Mouse (Mus musculus): ENCODE measurements around the gene Npl. TPM values are rescaled to one million over a fixed set of nuclear protein-coding genes. Genes with fewer than 3 reads are reported as not detected.

Gene Npl
- total RNA-seq (2021): 11.3 and 12.7 TPM in 2 replicates
- long read RNA-seq, partial matches to known transcripts: 0 of 5 reads
- long read RNA-seq, other reads (novel, unspliced or antisense): 1 of 5 reads

DNA sequence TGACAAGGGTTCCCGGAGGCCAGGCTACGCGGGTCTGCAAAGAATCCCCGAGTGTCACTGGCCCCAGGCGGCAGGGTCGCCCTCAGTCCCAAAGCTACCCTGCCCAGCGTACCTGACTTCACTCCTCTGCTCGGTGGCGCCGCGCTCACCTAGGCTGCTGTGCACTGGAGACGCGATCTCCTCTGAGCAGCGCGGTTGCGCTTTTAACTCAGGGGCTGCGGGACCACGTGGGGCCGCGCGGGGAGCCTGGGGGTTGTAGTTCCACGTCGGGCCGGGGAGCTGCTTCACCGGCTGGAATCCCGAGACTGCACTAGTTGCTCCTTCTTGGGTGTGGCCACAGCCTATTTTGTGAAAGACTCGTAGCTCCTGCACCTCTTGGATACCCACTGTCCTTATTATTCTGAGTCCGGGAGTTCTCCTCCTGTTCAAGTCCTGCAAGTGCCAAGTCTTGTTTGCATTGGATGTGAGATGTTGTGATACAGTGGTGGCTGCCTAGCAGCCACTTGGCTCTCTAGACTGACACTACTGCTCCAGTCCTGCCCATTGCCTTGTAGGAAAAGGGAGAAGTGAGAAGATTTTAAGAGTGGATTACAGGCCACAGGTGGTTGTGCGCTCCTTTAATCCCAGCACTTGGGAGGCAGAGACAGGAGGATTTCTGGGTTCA is at the start of gene Npl:
TSS of gene Npl (minus strand) at position 510 of the 664 bp plus-strand sequence.
- peak; percentile 80 for DNase-seq

GRCm38 (mm10) chr1:153599302-153600045 is 49.6 kb upstream of the Npl start:
- no peak for DNase-seq

GRCm38 (mm10) chr1:153598773-153599172 is 48.9 kb upstream of the Npl start:
- no peak for DNase-seq

GRCm38 (mm10) chr1:153593678-153594077 is 43.8 kb upstream of the Npl start:
- DNase-seq: no peak

- no peak for DNase-seq
These were observed 40.4 kb upstream of the Npl start for GRCm38 (mm10) chr1:153590176-153590734.

GRCm38 (mm10) chr1:153587956-153588355 is 38.1 kb upstream of the Npl start:
- no peak for DNase-seq

GRCm38 (mm10) chr1:153586826-153587225 is 37.0 kb upstream of the Npl start:
- DNase-seq: no peak

GRCm38 (mm10) chr1:153585752-153586151 is 35.9 kb upstream of the Npl start:
- DNase-seq: no peak

DNA sequence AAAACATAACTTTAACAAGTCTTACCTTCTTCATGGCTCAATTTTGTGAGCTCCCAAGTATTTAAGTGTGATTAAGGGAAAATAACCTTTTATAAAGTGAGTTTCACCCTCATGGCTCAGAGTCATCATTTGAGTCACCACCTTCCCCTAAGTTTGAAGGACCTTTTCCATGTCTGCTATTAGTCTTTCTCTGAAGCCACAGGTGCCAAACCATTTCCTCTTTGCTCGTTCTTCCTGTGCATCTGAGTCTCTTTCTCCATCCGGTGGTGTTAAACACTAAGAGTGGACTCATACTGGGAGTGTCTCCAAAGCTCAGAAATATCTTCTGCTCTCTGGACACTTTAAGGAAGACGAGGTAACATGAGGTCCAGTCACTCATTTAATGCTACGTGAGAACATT is 33.3 kb upstream of the Npl start:
- DNase-seq: no peak

GRCm38 (mm10) chr1:153574730-153575129 is 24.9 kb upstream of the Npl start:
- DNase-seq: no peak

GRCm38 (mm10) chr1:153572271-153573043 is 22.6 kb upstream of the Npl start:
- no peak for DNase-seq

DNA sequence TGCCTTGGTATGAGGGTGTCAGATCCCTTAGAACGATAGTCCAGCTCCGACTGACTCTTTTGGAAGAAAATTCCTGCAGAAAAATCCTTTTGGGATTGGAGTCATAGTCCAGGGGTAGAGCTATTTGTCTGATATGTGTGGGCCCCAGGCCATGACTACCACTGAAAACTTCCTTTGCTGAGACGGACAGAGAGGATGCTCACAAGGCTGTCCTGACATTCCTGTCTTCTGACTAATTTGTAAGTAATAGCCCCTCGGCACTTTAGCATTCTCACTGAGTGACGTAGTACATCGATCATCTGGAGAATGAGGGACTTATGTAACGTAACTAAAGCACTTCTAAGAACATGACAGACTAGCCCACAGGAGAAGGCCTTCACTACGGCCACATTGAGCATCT is 15.9 kb upstream of the Npl start:
- DNase-seq: no peak

DNA sequence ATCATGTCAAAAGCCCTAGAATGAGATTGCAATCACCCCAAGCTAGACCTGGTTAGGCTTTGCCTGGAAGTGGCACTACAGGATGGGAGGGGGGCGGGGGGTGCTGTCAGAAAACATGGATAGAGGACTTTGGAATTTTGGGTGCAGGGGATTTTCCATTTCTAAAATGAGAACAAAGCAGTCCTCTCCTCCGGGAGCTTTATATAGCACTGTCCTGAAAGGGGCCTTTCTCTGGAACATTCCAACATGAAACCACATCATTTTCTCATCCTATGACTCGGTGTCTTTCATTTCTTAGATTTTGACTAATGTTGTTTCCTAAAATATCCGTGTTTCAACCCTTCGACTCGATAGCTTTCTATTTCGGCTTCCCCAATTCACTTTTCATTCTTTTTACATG is 14.9 kb upstream of the Npl start:
- DNase-seq: no peak

DNA sequence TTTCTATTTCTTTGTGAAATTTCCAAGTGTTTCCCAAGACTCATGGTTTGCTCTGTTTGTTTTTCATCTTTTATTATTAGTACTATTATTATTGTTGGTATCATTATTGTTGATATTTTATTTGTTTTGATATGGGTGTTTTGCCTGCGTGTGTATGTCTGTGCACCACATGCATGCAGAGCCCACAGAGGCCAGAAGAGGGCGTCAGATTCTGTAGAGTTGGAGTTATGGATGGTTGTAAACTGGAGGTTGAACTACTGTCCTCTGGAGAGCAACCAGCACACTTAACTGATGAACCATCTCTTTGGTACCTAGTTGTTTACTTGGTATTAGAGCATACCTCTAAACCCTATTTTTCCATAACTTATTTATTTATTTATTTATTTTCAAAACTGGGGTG is 13.8 kb upstream of the Npl start:
- DNase-seq: no peak

DNA sequence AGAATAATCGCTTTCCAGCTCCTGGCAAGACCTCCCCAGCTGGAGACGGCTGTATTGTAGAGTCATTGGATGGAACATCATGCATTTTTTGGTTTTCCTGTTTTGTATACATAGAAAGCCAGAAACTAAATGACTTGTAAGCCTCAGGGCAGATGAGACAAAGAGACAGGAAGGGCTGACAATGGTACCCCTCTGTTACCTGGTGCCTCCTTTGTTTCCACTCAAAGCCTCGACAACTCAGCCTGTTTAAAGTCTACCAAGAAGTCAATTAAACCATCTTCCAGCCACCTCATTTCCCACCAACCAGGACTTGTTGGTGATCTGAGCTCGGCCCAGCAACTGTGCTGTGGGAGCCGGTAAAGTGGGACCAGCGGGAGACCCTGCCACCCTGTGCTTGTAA is 11.0 kb upstream of the Npl start:
- no peak for DNase-seq

DNA sequence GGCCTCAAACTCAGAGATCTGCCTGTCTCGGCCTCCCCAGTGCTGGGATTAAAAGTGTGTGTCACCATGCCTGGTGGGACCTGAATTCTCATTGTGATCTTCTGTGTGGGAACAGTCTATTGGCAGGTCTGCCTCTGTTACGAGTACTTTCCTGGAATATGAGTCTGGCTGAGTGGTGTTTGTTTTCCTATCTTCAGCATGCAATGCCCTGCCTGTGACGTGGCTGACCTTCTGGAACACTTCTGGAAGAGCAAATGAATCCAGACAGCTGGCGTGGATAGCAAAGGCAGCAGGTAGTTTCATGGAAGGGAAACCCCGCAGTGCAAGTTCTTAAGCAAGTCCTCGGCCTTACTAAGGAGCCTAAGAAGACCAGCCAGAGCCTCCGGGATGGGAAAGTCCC is 9.9 kb upstream of the Npl start:
- DNase-seq: no peak

DNA sequence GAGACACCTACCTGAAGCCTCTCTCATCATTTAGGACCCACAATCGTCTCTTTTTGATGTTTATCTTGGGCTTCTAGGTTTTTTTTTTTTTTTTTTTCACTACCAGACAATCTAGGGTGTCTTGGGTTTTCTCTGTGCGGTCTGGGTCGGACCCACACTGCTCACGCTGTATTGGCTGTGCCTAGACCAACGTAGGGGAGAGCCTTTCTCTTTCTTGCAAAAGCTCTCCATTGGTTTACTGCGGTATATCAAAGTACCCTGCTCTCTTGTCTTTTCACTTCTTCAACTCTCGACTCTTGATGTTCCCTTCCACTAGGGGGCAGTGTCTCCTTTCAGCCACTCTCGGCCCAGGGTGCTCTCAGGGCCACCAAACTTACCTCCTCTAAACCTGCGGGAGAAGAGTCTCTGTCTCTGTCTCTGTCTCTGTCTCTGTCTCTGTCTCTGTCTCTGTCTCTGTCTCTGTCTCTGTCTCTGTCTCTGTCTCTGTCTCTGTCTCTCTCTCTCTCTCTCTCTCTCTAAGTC is 9.3 kb upstream of the Npl start:
- DNase-seq: peak; percentile 61

GRCm38 (mm10) chr1:153556896-153557295 is 7.1 kb upstream of the Npl start:
- DNase-seq: no peak

GRCm38 (mm10) chr1:153556202-153556601 is 6.4 kb upstream of the Npl start:
- DNase-seq: no peak

DNA sequence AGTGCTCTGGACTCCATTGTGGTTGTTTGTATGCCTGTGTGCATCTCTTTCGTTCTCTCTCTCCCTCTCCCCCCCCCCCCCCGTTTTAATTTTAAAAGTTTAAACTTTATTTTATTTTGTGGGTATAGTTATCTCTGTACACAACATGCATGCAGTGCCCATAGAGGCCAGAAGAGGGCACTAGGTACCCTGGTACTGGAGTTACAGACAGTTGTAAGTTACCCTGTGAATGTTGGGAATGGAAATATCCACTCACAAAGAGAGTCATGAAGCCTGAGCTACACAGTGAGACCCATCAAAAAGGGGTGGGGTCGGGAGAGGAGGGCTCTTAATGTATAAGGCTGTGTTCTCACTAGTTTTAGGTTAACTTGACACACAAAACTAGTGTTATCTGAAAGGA is 969 bp upstream of the Npl start:
- peak; percentile 60 for DNase-seq

DNA sequence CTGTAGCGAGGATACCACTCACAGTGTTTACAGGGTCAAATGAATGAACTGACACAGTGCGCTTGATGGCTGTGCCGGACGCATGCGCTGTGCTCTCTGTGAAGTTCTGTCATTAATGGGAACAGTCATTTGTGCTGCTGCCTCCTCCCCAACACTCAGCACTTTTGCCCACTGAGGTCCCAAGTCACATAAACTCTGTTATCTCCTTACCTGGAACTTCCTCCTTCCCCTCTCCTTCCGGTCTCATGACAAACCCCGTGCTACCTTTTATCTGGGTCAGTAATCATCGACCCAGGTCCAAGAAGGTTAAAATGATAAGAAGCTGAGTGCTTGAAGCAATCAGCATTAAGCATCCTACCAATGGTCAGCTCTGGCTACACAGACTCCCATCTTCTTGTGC is 2.3 kb downstream of the Npl start:
- DNase-seq: no peak

GRCm38 (mm10) chr1:153545196-153545595 is 4.6 kb downstream of the Npl start:
- no peak for DNase-seq
